Mouse (Mus musculus) cortical plate, adult 2 months (tissue): ENCODE measurements around the gene Eno2. TPM values are rescaled to one million over a fixed set of nuclear protein-coding genes. Genes with fewer than 3 reads are reported as not detected.

Source experiments
- H3K27ac ChIP-seq: fragments of 200-500 bp; 2 replicates; pipeline ENCODE4 v1.5.1; 2012; ENCODE audit warnings: low read length, control low read depth, inconsistent platforms; ENCODE audit not compliant: insufficient read depth
- H3K4me1 ChIP-seq: fragments of 200-500 bp; 2 replicates; pipeline ENCODE4 v1.6.1; 2011; ENCODE audit warnings: low read length; ENCODE audit not compliant: control insufficient read depth, insufficient read depth
- H3K4me3 ChIP-seq: fragments of 200-500 bp; 2 replicates; pipeline ENCODE4 v1.5.1; 2011; ENCODE audit warnings: mild to moderate bottlenecking, low read length, control low read depth; ENCODE audit not compliant: insufficient read depth
- CTCF ChIP-seq: fragments of 200-500 bp; IDR thresholded peaks from 2 replicates; pipeline ENCODE4 v1.5.1; 2011; ENCODE audit warnings: mild to moderate bottlenecking, control low read depth, low read length; ENCODE audit not compliant: insufficient read depth; ENCODE audit errors: extremely low read depth
- POLR2A ChIP-seq: fragments of 200-500 bp; IDR thresholded peaks from 2 replicates; pipeline ENCODE4 v1.6.1; 2011; ENCODE audit warnings: mild to moderate bottlenecking, low read length, control low read depth; ENCODE audit not compliant: insufficient read depth; ENCODE audit errors: extremely low read depth
- polyA plus RNA-seq: library from polyadenylated mRNA; depleted of rRNA; stranded (reverse); fragments of >200 nt; gene quantifications from 2 replicates; pipeline ENCODE4 v1.2.3, GENCODE M21; 2012

Gene Eno2
- polyA plus RNA-seq, 1 experiment: 741 TPM

- Histone ChIP-seq H3K27ac (no peak overlapping the region; the same call in 1 of the 2 replicates), H3K4me3 (no peak overlapping the region), H3K4me1 (no peaks in the 10 kb centered on the region)
- TF ChIP-seq POLR2A (no peak), CTCF (no peak)
These were observed 39.4 kb downstream of the Eno2 start for GRCm38 (mm10) chr6:124729850-124730705.

GRCm38 (mm10) chr6:124728621-124729020 lies 40.9 kb downstream of the Eno2 start:
- Histone ChIP-seq H3K27ac (no peak overlapping the region), H3K4me1 (no peaks in the 10 kb centered on the region), H3K4me3 (no peak overlapping the region)
- TF ChIP-seq CTCF: no peak
- no peak for TF ChIP-seq POLR2A

GRCm38 (mm10) chr6:124724472-124724871 lies 45.0 kb downstream of the Eno2 start:
- no peak overlapping the region for H3K4me3 ChIP-seq
- no peaks in the 10 kb centered on the region for H3K4me1 ChIP-seq
- no peak for TF ChIP-seq CTCF
- no peak for TF ChIP-seq POLR2A
- no peak overlapping the region for H3K27ac ChIP-seq

GRCm38 (mm10) chr6:124723541-124723940 lies 45.9 kb downstream of the Eno2 start:
- no peak overlapping the region for H3K4me3 ChIP-seq
- TF ChIP-seq CTCF (no peak), POLR2A (no peak)
- H3K27ac ChIP-seq: no peak overlapping the region
- no peaks in the 10 kb centered on the region for H3K4me1 ChIP-seq

GRCm38 (mm10) chr6:124722876-124723473 lies 46.5 kb downstream of the Eno2 start:
- TF ChIP-seq POLR2A: no peak

GRCm38 (mm10) chr6:124720904-124721303 lies 48.6 kb downstream of the Eno2 start:
- Histone ChIP-seq H3K4me1 (no peaks in the 10 kb centered on the region), H3K27ac (no peak overlapping the region), H3K4me3 (no peak overlapping the region)
- TF ChIP-seq CTCF: no peak
- TF ChIP-seq POLR2A: no peak

More at GRCm38 (mm10) chr6:124722876-124723473, 46.5 kb downstream of the Eno2 start:
- Histone ChIP-seq H3K27ac (no peak overlapping the region), H3K4me3 (no peak overlapping the region), H3K4me1 (no peaks in the 10 kb centered on the region)

GRCm38 (mm10) chr6:124719354-124719978 lies 50.0 kb downstream of the Eno2 start:
- H3K4me3 ChIP-seq: no peak overlapping the region
- no peak overlapping the region for H3K27ac ChIP-seq
- no peak for TF ChIP-seq CTCF
- no peak for TF ChIP-seq POLR2A
- no peaks in the 10 kb centered on the region for H3K4me1 ChIP-seq

- H3K27ac ChIP-seq: no peak overlapping the region
- no peak for TF ChIP-seq POLR2A
- TF ChIP-seq CTCF: no peak
- H3K4me1 ChIP-seq: no peaks in the 10 kb centered on the region; the same call in 1 of the 2 replicates
- no peak overlapping the region for H3K4me3 ChIP-seq
These were observed 50.8 kb downstream of the Eno2 start for GRCm38 (mm10) chr6:124718703-124719102.

- no peak overlapping the region for H3K4me3 ChIP-seq
- no peak overlapping the region for H3K27ac ChIP-seq
- peaks cover 4% of the 10 kb centered on the region; the same call in 1 of the 2 replicates for H3K4me1 ChIP-seq
- no peak for TF ChIP-seq CTCF
- no peak for TF ChIP-seq POLR2A
These were observed 51.5 kb downstream of the Eno2 start for GRCm38 (mm10) chr6:124717968-124718367.
